ENCODE assay signal across 16 mouse cellular contexts in genomic region chr15:67373030-67373429, GRCm38 (mm10).
DNase-seq lines count a peak whose midpoint lies in the region; ATAC-seq lines count a peak whose summit lies in the region.
"Had no signal": no experiment of that assay in that cellular context is flagged by ENCODE, and none has a peak within 500 bp of the region (broad histone marks: within the 10 kb centered on the region; RNA-seq: fewer than 3 reads in every experiment).

No protein-coding gene starts in this region.

- no peak overlapping the region for H3K27ac ChIP-seq in stomach, embryonic 15.5 days
- H3K27ac ChIP-seq: heart, embryonic 13.5 days; intestine, embryonic 15.5 days; neural tube, embryonic 15.5 days had no signal

- ATAC-seq in stomach, embryonic 15.5 days (ENCODE audit: insufficient read depth, low FRiP score, low read depth), result peak; percentile 43; the same call in 1 of the 2 replicates
- ATAC-seq: intestine, embryonic 15.5 days; Patski had no signal

- no peak overlapping the region for H3K4me2 ChIP-seq in stomach, embryonic 15.5 days
- H3K4me2 ChIP-seq: heart, embryonic 13.5 days; intestine, embryonic 15.5 days; midbrain, embryonic 11.5 days; neural tube, embryonic 15.5 days had no signal

- no peaks in the 10 kb centered on the region for H3K9me3 ChIP-seq in stomach, embryonic 15.5 days
- H3K9me3 ChIP-seq: intestine, embryonic 15.5 days; neural tube, embryonic 15.5 days had no signal

- H3K36me3 ChIP-seq in stomach, embryonic 15.5 days, result no peaks in the 10 kb centered on the region
- H3K36me3 ChIP-seq: heart, embryonic 13.5 days; intestine, embryonic 15.5 days; neural tube, embryonic 15.5 days had no signal

- no peaks in the 10 kb centered on the region for H3K27me3 ChIP-seq in stomach, embryonic 15.5 days (replicated peaks)
- H3K27me3 ChIP-seq: heart, embryonic 13.5 days; intestine, embryonic 15.5 days; neural tube, embryonic 15.5 days; Patski had no signal

- no peak overlapping the region for H3K4me3 ChIP-seq in stomach, embryonic 15.5 days (replicated peaks)
- H3K4me3 ChIP-seq: heart, embryonic 13.5 days; intestine, embryonic 15.5 days; neural tube, embryonic 15.5 days had no signal

- H3K4me1 ChIP-seq in stomach, embryonic 15.5 days, result no peaks in the 10 kb centered on the region
- H3K4me1 ChIP-seq: heart, embryonic 13.5 days; intestine, embryonic 15.5 days; neural tube, embryonic 15.5 days had no signal

- DNase-seq in cerebellum, postnatal 25 days, result peak; percentile 19 to 21
- DNase-seq in cerebellum, adult 8-10 months, result no peak
- DNase-seq in kidney, postnatal 10 days, result peak; percentile 16
- DNase-seq in kidney, adult 11 months, result no peak
- DNase-seq in lung, postnatal 4 days, result peak; percentile 9 to 34
- DNase-seq in lung, postnatal 36 days, result no peak
- no peak for DNase-seq in thymus, postnatal 4 days
- DNase-seq: adrenal gland, postnatal 36 days; layer of hippocampus, postnatal 36 days; thymus, postnatal 36 days had no signal

- H3K9ac ChIP-seq in stomach, embryonic 15.5 days, result no peak overlapping the region
- H3K9ac ChIP-seq: heart, embryonic 13.5 days; intestine, embryonic 15.5 days; neural tube, embryonic 15.5 days had no signal

- 56% methylated on average over 8 of the region's 8 CpGs for WGBS in stomach, embryonic 15.5 days

Comparison
In these comparisons a context has a peak if more than half of its experiments do, and no peak if none do; other contexts are left out.
1. DNase-seq: peak in cerebellum, postnatal 25 days (2 of 2), kidney, postnatal 10 days (single experiment) and lung, postnatal 4 days (2 of 2); none in cerebellum, adult 8-10 months (single experiment), kidney, adult 11 months (single experiment), lung, postnatal 36 days (single experiment) and thymus, postnatal 4 days (single experiment).